Mouse (Mus musculus) hindlimb bud, embryonic 11.5 days (tissue): Measurements from ENCODE around the gene Tbck.

ENCODE experiments used
- DNase-seq: peaks from one replicate; pipeline ENCODE4 v3.0.0-alpha.2; 2012; ENCODE audit warnings: low read depth, low spot score; ENCODE audit errors: extremely low spot score

Gene Tbck

GRCm38 (mm10) chr3:132756274-132756673, 72.3 kb downstream of the Tbck start:
- DNase-seq: no peak

GRCm38 (mm10) chr3:132766033-132766726, 82.2 kb downstream of the Tbck start:
- no peak for DNase-seq

GRCm38 (mm10) chr3:132772054-132772453, 88.1 kb downstream of the Tbck start:
- DNase-seq: no peak

DNA sequence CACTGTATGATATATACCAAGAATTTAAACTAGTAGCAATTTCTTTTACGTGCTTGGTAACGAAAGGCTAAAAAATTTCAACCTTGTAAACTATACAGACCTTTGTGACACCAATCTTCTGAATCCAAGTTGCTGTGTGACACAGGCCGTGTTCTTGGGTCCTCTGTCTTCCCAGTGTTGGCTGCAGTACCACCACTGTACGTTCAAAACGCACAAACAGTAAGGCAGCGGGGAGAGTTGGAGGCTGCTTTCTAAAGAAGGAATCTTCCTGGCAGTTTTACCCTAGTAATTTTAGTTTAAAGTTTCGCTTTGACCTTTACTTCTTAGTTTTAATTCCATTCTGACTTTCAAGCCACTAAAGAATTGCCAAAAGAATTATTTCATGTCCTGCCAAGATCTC, 92.7 kb downstream of the Tbck start:
- DNase-seq: no peak

- no peak for DNase-seq
Observed at GRCm38 (mm10) chr3:132781103-132781502, 97.2 kb downstream of the Tbck start.

- no peak for DNase-seq
Observed at GRCm38 (mm10) chr3:132783087-132783486, 99.1 kb downstream of the Tbck start.

GRCm38 (mm10) chr3:132784732-132785131, 100.8 kb downstream of the Tbck start:
- DNase-seq: no peak

DNA sequence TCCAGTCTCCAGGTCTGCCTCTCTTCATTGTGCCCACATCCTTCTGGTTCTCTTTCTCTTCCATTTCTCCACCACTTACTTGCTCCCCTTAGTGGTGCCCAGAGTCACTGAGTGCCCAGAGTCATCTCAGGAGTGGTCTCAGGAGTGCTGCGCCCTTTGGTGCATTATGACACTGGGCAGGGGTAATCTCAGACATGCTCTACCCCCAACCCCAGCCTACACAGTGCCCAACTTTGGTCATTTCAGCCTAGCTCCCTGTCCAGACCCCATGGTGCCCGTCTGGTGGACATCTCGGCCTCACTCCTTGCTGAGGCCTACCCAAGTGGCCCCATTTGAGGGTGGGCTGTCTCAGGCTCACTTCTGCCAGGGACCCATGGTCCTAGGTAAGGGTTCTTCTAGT, 102.7 kb downstream of the Tbck start:
- no peak for DNase-seq

GRCm38 (mm10) chr3:132787775-132788174, 103.8 kb downstream of the Tbck start:
- no peak for DNase-seq

DNA sequence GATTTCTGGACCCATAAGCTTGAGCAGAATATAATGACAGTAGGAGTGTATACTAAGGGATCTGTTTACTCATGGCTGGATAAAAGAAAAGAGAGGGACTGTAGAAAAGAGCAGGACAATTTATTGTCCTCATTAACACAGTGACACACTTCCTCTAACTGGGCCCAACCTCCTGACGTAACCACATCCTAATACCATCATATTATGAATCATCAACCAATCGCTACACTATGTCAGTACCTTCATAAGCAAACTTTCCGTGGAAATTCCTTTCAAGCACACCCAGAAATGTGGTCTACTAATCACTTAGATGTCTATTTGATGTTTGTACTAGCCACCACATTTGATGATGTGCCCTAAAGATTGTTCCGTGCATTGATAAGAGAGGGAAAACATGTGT, 107.2 kb downstream of the Tbck start:
- no peak for DNase-seq

GRCm38 (mm10) chr3:132800196-132800595, 116.3 kb downstream of the Tbck start:
- DNase-seq: no peak

DNA sequence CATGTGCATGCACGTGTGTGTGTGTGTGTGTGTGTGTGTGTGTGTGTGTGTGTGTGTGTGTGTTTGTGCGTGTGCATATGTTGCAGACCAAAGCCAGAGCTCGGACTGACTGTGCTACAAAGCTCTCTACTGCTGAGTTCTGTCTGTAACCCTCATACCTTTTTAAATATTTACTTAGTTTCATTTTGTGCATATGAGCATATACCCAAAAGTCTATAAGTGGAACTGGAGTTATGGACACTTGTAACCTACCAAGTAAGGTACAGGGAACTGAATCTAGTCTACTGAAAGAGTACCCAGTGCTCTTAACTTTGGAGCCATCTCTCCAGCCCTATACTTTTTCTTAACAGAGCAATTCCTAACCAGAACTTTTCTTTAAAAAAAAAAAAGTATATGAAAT, 118.0 kb downstream of the Tbck start:
- no peak for DNase-seq

DNA sequence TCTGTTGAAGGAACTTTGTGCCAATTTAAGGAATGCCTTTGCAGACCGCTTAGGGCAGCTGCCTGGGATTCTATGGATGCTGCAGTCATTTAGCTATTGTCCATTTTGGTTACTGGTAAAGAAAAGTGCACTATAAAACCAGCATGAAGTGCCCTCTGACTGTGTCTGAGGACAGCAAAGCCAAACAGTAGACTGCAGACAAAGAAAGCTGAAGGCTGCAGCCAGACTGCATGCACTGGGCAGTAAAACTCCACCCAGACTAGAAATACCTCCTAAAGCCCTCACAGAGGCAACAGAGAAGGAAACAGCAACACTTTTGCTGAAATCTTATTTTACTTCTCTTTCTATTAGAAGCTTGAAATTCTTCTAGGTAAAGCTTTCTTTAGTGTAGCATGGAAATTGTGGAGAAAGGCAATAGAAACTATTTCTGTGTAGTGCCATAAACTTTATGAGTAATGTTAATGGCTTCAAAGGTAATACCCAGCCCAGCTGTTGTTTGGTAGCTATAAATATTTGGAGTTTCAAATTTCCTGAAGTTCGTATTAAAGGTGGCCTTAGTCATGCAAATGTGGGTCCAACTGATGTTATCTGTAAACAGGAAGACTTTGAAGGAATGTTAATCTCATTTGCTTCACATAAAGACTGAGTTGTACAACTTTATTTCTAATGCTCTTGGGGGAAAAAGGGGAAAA, 124.1 kb downstream of the Tbck start:
- DNase-seq: no peak

DNA sequence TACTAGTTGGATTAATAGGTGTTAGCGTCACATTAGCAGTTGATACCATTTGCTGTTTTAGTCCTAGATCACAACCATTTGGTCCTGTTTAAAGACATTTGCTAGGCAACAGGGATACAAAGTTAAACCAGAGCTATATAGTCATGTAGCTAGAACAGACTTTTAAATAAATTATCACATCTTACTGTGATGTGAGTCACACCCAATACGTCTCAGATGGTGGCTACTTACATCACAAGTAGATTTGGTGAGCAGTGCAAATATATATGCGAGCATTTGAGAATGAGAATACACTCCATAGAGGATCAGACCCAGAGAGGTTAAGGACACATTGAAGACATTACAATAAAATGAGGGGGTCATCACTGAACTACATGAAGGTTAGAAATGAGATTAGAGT, 125.0 kb downstream of the Tbck start:
- DNase-seq: no peak

- no peak for DNase-seq
Observed at GRCm38 (mm10) chr3:132811791-132812190, 127.8 kb downstream of the Tbck start.

DNA sequence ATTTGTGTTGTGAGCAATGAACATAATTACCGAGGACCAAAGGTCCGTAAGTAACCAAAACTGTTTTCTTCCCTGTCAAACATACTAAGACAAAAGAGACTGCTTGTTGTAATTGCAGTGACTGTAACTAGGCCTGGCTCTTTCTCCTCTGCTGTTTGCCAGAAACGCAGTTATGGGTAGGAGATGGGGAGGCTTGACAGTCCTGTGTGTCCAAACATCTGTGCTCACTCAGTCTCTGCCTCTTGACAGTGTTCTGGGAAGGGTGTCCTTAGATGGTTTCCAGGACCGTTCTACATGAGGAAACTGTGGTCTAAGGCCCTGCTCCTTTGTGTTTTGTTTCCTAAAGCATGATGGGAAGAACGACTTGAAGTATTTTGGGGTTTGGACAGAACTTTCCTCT, 128.4 kb downstream of the Tbck start:
- DNase-seq: no peak

DNA sequence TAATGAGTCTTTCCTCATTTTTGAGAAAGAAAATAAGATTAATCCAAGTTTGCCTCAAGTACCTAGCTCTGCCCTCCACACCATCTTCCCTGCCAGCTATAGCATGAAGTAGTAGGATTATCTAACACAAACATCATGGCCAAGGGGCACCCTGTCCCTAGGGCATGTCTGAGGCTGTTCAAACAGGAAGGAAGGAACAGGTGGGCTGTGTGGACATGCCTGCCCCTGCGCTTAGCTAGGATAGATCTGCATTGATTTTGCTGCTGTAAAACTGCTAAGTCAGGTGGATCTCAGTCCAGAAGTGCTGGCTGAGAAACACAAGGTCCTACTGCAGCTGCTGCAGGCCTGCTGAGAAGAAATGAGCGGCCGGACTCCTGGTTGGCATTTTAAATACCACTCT, 129.2 kb downstream of the Tbck start:
- DNase-seq: no peak

- no peak for DNase-seq
Observed at GRCm38 (mm10) chr3:132813706-132814497, 130.0 kb downstream of the Tbck start.

DNA sequence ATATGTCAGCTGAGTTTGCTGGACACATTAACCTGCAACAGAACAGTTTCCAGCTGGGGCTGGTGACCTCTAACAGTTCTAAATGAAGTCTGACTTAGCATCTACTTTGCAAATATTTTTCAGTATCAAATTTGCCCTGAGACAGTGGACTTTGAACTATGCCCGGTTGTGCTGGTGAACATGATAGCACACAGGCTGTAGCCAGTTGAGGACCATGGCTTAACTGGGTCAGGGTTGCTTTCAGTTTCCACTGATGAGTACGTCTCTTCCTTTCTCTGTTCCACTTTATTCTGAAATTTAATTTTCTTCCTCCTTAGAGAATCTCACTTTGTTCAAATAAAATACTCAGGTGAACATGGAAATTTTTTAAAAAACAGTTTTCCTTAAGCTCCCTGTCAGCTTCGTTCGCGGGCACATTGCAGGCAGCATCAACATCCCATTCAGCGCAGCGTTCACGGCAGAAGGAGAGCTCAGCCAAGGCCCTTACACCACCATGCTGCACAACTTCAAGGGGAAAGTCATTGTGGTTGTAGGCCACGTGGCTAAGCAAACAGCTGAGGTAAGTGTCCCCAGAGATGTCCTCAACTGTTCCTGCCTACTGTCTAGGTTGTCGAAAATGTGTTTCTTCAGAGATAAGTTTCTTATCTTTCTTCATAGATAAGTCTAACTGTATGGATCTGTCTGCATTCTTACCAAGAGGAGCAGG, 131.0 kb downstream of the Tbck start:
- no peak for DNase-seq

- no peak for DNase-seq
Observed at GRCm38 (mm10) chr3:132815497-132816326, 131.8 kb downstream of the Tbck start.
